Mouse (Mus musculus) neural tube, embryonic 10.5 days (tissue): ENCODE data around the gene Psmb5.

Source experiments
- DNase-seq: peaks from one replicate; pipeline ENCODE4 v3.0.0-alpha.2; 2017; ENCODE audit warnings: low spot score; ENCODE audit errors: extremely low spot score

Psmb5 gene

DNA sequence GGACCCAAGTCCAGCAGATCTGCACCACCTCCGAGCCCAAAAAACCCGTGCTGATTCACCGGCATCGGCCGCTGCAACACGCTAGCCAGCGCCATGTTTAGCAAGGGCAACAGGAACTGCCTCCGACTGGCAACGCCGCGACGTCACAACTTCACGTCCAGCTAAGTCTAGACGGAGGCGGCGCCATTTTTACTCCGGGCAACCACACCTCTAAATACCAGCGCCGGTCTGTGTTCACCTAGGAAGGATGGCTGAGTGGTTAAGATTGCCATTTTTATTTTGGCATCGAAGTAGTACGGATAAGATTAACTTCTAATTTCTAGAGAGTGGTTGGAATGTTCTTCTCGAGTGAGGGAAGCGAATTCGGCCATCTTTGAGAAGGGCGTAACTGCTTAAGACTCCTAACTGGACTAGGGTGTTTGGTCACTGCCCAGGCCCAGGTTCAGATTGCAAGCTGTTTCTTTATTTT is at the start of gene Psmb5:
Gene Psmb5, minus strand, starts transcription at position 126 of the 469 bp plus-strand sequence.
- DNase-seq = peak; percentile 92

DNA sequence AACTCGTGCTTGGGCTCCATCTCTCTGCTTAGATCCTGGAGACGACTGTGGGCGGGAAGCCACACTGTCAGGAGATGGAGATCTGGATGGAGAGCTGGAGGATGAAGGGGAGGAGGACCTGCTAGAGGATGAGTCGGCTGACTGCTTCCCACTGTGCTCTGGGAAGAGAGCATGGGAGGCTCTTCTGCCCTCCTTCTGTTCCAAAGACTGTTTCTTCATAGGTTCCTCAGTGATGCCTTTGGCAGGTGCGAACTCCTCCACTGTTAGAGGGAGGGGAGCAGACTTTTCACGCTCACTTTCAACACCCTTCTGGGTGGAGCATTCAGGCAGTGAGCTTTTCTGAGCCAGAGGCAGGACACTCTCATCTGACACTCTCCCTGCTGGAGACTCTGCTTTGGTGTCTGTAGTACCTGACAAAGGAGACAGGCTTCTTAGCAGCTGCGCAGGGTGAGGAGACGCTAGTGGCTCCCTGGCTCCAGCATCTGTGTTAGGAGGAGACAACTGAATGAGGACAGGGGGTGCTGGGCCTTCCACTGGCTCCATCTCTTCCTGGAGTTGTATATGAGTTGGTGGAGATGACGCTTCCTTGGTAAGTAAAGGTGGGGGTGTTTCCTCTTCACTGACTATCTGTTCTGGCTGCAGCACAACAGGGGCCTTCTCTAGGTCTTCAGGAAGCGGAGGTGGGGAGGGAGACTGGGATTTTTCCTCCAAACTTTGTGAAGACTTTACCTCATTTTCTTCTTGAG is 46.8 kb upstream of the Psmb5 start:
- DNase-seq = no peak

DNA sequence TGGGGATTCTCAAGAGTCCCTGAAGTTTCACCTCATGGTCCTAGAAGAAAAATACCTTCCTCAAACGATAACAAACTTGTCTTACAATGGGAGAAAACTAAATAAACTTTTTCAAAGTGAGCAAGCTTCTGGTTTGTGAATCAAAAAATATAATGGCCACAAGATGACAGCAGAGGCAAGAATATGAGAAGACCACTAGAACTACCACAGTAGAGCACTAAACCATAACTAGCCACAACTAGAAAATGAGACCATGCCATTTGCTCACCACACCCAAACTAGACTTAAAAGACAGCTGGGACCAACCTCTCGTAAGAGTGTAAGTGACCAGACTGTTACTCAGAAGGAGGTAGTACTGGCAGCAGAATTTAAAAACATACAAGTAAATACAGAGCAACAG is 42.2 kb upstream of the Psmb5 start:
- no peak for DNase-seq

DNA sequence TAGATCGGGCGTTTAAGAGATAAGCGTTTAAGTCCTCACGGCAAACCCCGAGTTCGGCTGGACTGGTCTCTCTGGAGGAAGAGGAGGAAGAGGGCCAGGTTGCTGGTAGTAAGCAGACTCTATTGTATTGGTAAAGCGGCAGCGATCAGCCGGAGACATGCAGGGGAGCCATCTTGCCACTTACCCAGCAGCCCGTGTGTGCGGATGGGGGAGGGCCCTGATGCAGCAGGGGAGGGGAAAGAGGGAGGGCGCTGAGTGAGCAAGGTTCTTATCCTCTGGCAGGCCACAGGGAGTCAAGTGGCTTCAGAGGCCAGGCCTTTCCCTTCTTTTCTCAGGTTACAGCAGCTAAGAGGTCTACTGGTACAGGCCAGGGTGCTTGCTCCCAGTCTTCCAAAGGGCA is 35.7 kb upstream of the Psmb5 start:
- DNase-seq = peak; percentile 89

DNA sequence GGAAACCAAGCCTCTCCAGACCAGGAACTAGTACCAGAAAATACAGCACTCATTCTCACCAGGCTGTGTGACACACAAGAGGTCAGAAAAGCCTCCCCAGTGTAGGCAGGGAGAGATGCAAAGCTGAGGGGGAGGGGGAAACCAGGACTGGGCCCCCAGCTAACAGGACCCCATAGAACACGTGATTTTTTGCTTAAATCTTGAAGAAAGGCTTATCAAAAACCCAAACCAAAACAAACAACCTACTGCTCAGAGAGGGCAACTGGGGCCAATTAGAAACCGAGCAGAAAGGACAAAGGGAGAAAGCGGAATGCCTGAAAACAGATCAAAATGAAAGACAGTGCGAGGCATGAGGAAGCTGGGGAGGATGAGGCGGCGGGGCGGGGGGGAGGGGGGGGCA is 35.0 kb upstream of the Psmb5 start:
- DNase-seq = no peak

DNA sequence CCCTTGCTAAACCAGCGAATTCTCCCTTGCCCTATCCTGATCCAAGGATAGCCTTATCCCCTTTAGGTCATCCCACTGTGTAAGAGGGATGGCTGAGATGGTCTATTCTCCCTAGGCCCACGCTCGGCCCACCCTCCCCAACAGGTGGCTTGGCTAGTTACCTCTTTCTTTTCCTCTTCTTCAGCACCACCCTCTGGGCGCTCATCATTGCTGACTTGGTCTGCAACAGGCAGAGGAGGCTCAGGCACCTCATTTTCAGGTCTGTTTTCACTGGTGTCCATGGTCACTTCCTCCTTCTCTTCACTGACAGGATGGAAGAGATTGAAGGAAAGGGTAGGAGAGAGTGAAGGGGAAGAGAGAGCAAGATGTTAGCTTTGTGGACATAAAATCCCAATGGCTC is 33.7 kb upstream of the Psmb5 start:
- no peak for DNase-seq

DNA sequence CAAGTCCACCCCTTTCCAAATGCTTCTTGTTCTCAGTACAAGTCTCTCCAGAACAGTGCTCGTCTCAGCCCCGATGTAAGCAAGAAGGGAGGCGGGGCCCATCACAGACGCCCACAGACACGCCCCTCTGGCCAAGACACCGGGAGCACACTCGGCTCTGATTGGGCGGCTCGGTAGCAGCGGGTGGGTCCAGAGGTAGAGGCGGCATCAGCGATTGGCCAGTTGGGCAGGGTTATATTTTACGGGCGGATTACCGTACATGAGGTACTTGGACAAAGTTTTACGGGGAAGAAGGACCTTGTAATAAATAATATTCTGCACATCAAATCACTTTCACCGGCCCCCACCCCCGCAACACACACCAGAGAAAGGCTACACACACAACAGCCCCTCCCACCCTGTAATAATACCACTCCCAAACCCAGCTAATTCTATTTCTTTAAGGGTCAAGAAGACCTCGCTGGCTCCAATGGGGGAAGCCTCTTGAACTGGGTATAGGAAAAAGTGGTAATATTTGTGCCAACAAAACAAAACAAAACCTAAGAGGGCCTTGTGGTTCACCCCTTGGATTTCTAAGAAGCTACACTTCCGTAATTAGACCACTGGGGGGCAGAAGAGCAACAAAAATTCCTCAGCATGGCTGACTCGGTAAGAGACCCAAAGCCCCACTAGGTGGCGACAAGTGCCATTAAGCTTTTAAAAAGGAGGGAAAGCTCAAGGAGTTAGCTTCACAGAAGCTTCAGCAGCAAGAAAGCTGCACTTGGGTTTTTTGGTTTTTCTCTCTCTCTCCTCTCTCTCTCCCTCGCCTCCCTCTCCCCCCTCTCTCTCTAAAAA is 33.0 kb upstream of the Psmb5 start:
- DNase-seq = peak; percentile 80

DNA sequence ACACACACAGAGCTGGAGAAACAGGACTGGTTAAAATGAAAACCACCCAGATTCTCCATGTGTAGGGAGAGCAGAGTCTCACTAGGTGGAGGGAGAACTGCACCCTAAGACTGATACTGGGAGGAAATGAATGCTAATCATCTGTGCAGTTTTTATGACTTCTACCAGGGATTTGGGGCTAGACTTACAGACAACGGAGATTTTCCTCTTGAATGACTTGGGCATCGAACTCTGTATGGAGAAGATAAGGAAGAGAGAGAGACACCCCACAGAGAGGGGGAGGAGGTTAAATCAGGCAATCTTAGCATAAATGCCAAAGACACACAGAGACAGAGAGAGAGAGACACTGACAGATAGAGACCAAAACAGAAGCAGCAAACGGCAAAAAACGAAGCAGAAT is 30.1 kb upstream of the Psmb5 start:
- no peak for DNase-seq

DNA sequence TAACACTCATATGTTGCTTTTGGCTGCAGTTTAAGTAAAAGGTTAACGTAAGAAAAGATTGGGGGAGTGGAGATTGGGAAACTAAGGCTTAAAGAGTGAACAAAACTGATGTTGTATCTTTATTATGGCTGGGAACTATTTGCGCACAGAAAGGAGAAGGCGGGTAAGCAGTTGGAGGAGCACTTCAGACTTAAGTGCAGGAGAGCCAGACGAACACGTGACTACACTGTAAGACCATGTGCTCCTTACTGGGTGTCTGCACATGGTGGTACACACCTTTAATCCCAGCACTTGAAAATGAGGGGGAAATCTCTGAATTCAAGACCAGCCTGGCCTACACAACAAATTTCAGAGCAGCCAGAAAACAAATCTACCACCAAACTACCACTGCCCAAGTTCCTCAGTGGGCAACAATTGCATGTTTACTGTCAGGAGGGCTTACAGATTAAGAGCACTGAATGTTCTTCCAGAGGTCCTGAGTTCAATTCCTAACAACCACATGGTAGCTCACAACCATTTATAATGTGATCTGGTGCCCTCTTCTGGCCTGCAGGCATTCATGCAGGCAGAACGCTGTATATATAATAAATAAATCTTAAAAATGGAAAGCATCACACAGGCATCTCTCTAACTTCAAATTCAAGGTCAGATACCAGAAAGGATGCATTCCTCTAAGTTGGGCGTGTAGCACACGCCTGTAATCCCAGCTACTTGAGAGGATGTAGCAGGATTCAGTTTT is 29.2 kb upstream of the Psmb5 start:
- no peak for DNase-seq

DNA sequence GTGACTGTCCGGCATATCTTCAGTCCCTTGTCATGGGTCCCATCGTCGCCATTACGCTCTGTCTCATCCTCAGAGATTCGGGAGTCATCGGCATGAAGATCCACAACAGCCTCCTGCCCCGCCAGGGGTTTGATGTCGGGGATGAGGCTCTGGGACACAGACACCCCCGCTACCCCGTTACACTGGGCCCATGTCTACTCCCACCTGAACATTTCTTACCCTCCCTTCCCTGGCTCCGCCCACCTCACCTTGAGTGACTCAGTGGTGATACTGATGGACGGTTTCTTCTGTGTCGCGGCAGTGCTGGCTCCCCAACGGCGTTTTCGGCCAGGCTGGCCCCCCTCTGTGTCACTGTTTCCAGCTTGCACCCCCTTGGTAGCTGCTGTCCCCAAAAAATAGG is 28.6 kb upstream of the Psmb5 start:
- DNase-seq = no peak

DNA sequence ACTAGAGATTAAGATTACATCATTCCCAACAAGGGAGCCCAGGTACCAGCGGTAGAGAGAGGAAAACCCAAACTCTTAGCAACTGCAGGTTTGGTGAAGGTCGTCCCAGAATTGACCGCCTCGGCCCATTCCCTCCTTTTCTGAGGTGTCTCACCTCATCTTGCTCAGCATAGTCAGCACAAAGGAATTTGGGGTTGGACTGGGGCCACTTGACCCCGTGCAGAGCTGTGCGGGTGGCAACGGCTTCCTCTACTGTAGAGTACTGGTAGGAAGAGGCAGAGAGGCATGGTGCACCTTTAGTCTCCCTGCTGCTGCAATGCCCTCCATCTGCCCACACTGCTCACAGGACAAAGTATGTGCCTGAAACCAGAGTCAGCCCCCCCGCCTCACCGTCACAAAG is 26.5 kb upstream of the Psmb5 start:
- no peak for DNase-seq

DNA sequence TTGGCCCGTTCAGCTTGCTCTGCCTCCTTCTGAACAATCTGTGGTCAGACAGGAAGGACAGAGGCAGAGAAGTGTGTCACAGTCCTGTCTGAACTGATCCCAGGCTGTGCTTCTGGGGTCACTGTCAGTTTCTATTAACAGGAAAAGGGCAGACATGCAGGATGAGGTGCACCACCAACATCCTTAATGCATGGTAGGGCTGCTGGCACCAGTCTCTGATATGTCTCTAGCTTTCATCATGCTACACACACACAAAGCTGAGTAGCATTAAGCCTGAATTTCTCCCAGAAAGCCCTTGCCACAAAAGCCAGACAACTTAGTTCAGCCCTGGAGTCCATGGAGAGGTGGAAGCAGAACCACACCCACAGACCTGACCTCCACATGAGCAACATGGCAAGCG is 25.2 kb upstream of the Psmb5 start:
- DNase-seq = no peak

DNA sequence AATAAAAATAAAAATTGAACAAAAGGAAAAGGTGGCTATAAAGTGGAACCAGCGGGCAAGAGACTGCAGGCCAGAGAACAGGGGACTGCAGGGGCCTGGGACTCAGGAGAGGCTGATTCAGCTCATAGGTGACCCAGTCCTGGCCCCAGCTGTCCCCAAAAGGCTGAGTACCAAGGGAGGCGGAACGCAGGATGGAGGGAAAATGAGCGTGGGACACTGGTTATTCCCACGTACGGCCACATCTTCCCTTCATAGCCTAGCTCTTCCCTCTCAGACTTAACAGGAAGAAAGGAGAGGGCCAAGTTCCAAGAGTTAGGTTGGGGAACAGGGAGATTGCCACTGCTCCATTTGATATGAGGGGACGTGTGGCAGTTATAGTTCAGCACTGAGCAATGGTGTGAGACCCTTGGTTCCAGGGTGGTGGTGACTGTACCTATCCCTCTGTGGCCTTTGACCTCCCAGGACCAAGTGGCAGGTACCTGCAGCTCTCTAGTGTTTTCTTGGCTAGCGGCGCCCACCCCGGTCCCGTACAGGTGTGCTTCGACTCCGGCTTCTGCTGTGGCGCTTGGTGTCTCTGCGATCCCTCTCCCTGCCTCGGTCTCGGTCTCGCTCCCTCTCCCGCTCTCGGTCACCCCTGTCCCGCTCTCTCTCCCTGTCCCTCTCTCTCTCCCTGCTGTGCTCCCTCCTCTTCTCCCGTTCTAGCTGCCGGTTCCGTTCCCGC is 24.6 kb upstream of the Psmb5 start:
- no peak for DNase-seq

DNA sequence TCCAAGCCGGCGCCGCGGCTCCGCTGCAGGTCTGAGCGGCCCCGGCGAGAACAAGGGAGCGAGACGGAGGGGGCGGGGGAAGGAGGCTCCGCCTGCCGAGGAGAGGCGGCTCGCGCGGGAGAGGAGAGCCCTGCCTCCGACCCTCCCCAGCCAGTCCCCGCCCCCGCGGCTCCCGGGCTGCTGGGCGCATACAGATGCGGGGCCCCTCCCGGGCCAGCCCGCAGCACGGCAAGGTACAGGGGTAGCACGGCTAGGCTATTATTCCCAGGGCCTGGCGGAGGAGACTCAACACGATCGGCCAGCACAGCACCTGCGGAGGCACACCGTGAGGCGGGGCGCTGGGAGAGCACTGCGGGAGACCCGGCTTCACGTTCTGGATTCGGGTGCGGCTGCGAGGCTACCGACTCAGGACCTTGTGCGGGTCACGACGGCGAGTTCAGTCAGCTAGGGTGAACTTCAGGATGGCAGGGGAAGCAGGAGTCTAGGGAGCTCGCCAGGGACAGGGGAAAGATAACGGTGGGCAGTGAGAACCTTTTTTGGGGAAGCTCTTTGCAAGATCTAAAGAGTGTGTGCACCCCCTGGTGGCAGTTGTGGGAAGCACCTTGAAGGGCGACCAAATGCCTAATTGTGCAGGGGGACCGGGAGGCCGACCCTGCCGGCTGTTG is 23.6 kb upstream of the Psmb5 start, which contains the start of gene Cdh24:
Gene Cdh24, minus strand, starts transcription at position 60 of the 665 bp plus-strand sequence.
- peak; percentile 93 for DNase-seq

DNA sequence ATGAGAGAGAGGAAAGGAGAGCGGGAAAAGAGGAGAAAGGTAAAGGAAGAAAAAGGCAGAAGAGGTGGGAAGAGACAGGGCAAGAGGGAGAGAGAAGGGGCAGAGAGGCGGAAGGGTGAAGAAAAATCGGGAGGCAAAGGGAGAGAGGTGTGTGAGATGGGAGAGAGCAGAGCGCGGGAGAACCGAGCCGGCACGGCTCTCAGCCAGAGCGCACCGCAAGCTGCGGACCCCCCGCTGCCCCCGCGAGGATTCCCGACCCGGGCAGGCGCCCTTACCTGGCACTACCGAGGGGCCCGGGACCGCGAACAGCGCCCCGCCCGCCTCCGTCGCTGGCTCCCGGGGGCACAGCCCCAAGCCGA is 23.1 kb upstream of the Psmb5 start, which contains the start of gene Gm17606:
Gene Gm17606, plus strand, starts transcription at position 7 of the 359 bp plus-strand sequence.
- no peak for DNase-seq

DNA sequence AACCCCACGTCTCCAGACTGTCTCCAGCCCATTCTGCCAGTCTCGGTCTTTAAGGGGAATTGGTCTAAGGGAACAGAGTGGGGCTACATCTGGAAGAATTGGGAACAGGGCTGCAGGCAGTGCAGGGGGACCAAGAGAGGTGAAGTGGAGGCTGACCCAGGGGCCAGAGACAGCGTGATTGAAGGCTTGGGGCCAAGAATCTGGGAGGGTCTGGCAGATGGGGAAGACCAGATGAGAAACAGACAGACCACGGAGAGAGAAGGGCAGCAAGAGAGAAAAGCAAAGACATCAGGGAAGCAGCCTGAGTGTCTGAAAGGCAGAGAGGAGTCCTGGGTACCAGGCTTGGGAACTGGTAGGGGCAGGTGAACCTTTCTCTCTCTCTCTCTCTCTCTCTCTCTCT is 22.3 kb upstream of the Psmb5 start:
- DNase-seq = peak; percentile 32

DNA sequence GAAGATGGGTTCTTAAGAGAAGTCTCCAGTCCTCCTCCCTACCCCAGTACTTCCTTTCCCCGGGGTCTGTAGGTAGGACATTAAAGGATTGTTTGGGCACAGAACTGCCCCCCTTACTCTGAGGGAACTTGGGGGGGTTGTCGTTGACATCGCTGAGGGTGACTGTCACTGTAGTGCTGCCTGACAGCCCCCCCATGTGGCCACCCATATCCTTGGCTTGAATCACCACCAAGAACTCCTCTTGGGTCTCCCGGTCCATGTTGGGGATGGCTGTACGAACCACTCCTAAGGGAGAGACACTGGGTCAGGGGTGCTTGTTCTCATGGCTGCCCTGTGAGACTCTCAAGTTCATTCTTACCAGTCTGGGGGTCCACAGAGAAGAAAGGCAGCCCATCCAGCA is 20.4 kb upstream of the Psmb5 start:
- DNase-seq = no peak

DNA sequence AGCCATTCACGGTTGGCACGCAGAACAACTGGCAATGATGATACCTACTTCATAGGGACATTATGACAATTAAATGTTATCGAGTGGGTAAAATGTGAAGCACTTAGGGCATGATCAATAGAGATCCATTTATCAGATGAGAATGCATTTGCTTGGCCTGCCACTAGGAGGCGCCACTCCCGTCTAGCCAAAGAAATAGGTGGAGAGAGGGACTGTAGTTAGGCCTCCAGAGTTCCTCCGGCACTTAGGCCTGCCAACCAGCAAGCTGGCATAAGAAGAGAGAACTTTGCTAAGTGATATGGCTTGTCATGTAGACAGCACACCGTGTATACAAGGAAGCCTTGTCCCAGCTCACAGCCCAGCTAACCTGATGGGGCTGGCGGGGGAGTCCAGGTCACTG is 19.1 kb upstream of the Psmb5 start:
- peak; percentile 66 for DNase-seq

DNA sequence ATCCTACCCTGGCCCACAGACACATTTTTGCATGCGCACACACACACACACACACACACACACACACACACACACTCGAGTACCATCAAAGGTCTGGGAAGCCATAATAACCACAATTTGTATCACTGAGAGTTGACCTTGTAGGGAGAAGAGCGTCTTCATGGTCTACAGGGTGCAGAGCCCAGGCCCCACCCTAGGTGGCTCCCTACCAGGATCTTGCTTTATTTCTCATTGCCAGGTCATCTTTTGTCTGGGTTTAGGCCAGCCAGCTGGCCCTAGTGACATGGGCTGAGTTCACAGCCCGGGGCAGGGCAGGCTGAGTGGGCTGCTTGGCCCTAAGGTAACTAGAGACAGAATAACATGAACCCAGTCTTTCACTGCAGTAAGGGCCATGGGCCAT is 16.4 kb upstream of the Psmb5 start:
- no peak for DNase-seq

DNA sequence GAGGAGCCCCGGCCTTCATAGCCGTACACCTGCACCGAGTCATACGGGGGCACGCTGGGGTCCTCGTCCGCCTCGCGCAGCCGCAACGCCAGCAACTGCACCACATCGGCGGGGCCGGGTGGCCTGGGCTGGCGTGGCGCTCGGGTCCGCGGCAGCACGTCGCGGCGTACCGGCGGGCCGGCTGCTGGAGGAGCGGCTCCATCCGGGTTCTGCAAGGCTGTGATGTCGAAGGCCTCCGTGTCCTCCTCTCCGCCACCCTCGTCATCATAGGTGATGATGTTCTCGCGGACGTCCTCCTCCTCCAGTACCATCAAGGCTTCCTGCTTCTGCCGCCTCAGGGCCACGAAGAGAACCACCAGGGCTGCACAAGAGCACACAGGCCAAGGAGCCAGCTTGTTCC is 14.4 kb upstream of the Psmb5 start:
- DNase-seq = no peak

DNA sequence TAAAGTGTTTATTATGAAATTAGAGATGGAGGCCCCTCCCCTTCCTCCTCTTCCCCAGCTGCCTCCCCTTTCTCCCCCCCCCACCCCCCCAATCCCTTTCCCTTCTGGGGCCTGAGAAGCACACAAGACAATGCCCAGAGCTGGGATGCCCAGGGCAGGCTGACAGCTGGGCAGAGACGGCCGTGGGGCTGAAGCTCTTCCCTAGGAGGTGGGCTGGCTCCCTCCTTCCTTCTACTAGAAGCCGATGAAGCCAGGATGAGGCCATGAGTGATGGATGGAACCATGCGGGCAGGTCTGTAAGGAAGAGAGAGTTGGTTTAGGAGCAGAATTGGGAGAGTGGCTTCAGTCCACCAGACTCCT is 13.4 kb upstream of the Psmb5 start:
- DNase-seq = no peak
